ENCODE assay signal across 7 mouse cellular contexts in the genomic region with DNA sequence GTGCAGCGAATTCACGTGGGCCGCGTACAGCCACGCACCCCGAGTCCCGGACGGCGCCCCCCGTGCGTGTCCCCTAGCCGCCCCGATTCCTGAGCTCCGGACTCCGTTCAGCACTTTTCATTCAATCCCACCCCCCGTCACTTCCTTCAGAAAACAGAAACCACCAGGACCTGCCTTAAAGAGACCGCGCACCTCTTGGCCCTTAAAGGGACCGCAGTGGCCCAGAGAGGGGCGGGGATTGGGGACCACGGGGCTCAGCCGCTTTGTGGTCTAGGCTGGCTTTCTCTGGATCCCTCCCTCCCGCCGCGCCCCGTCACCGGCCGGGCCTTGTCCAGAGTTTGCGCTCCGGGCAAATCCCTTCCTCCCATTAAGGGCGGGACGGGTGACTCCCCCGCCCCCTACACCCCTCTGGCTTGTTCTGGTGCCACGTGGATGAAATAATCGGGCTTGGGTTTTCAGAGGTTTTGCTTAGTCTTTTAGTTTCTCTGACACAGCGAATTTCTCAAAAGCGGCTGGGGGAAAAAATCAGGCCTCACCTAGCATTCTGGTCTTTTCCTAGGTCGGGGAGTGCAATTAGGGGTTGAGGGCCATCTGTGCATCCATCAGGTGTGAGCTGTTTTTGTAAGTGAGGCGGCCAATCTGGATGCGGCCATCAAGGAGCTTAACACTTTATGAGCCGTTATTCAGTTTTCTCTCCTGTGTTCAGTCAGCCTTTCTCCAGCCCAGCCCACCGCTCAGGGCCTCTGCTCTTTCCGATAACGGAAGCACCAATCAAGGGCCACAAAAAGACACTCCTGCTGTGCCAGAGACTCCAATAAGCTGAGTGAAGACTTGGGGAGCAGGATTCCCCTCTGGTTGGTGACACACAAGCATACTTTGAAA. TPM values are rescaled to one million over a fixed set of nuclear protein-coding genes. Genes with fewer than 3 reads are reported as not detected.
A peak's percentile ranks its signal among the peaks of the same experiment; 100 is the strongest.
DNase-seq lines count a peak whose midpoint lies in the region; ATAC-seq and TF ChIP-seq lines count a peak whose summit lies in the region.

Gene Oaf (minus strand): TSS at position 200 of the 882 bp plus-strand sequence.

- peaks cover 16% of the 10 kb centered on the region; the same call in 1 of the 2 replicates for H3K36me3 ChIP-seq in embryonic facial prominence, embryonic 14.5 days (ENCODE audit: control insufficient read depth, insufficient read depth, low read length)
- no peaks in the 10 kb centered on the region for H3K36me3 ChIP-seq in kidney, adult 2 months (ENCODE audit: control insufficient read depth, insufficient read depth, low read length)
- H3K36me3 ChIP-seq in limb, embryonic 10.5 days, result peaks cover 28% of the 10 kb centered on the region
- no peaks in the 10 kb centered on the region for H3K36me3 ChIP-seq in midbrain, embryonic 11.5 days (ENCODE audit: control insufficient read depth, insufficient read depth, low read length)
- no peaks in the 10 kb centered on the region; the same call in 1 of the 2 replicates for H3K36me3 ChIP-seq in small intestine, adult 2 months (ENCODE audit: control insufficient read depth, insufficient read depth, low read length)

- no peaks in the 10 kb centered on the region for H3K27me3 ChIP-seq in embryonic facial prominence, embryonic 14.5 days (replicated peaks; ENCODE audit: control insufficient read depth, insufficient read depth, low read length)
- H3K27me3 ChIP-seq in kidney, adult 2 months (replicated peaks; ENCODE audit: control insufficient read depth, insufficient read depth, low read length), result no peaks in the 10 kb centered on the region
- H3K27me3 ChIP-seq in limb, embryonic 10.5 days (ENCODE audit: low read depth, poor library complexity, severe bottlenecking), result no peaks in the 10 kb centered on the region
- H3K27me3 ChIP-seq in midbrain, embryonic 11.5 days (ENCODE audit: control insufficient read depth, insufficient read depth, low read length), result peaks cover 24% of the 10 kb centered on the region
- H3K27me3 ChIP-seq in small intestine, adult 2 months (ENCODE audit: control insufficient read depth, insufficient read depth, low read length), result no peaks in the 10 kb centered on the region

- no peak within 1 kb of the TSS for H3K27ac ChIP-seq in bone marrow macrophage, adult 2 months (ENCODE audit: insufficient read depth, low read depth, low read length)
- peak within 1 kb of the TSS; percentile 92 for H3K27ac ChIP-seq in embryonic facial prominence, embryonic 14.5 days (replicated peaks; ENCODE audit: low read depth, low read length)
- H3K27ac ChIP-seq in kidney, adult 2 months (ENCODE audit: insufficient read depth, low read depth, low read length), result peak within 1 kb of the TSS; percentile 75
- peak within 1 kb of the TSS; percentile 93 for H3K27ac ChIP-seq in limb, embryonic 10.5 days
- peak within 1 kb of the TSS; percentile 1; the same call in 1 of the 2 replicates for H3K27ac ChIP-seq in midbrain, embryonic 11.5 days (ENCODE audit: low read depth, low read length)
- H3K27ac ChIP-seq in small intestine, adult 2 months (ENCODE audit: insufficient read depth, low read depth, low read length), result peak within 1 kb of the TSS; percentile 62

- H3K4me2 ChIP-seq in embryonic facial prominence, embryonic 14.5 days (ENCODE audit: low read depth, low read length), result peak within 1 kb of the TSS; percentile 56
- peak within 1 kb of the TSS; percentile 80 for H3K4me2 ChIP-seq in midbrain, embryonic 11.5 days

- no peak for TF ChIP-seq POLR2A in bone marrow macrophage, adult 2 months (IDR thresholded peaks at IDR 0.05; ENCODE audit: borderline replicate concordance, low read depth, low read length)
- peak; percentile 31 for TF ChIP-seq POLR2A in kidney, adult 2 months (IDR thresholded peaks at IDR 0.05; ENCODE audit: low read depth, low read length)
- TF ChIP-seq POLR2A in small intestine, adult 2 months (IDR thresholded peaks at IDR 0.05; ENCODE audit: low read depth, low read length), result peak; percentile 56; the same call in 1 of the 2 replicates

- peak; percentile 95 for DNase-seq in embryonic facial prominence, embryonic 14.5 days (ENCODE audit: low spot score)
- DNase-seq in heart, adult 18-20 months, result peak; percentile 89 to 94
- DNase-seq in kidney, adult 2 months, result peak; percentile 95
- DNase-seq in limb, embryonic 10.5 days (ENCODE audit: low spot score), result peak; percentile 95
- peak; percentile 96 for DNase-seq in midbrain, embryonic 11.5 days (ENCODE audit: low spot score, missing footprints)

- peak within 1 kb of the TSS; percentile 57 for H3K4me3 ChIP-seq in bone marrow macrophage, adult 2 months (ENCODE audit: insufficient read depth, low read length)
- peak within 1 kb of the TSS; percentile 96 for H3K4me3 ChIP-seq in embryonic facial prominence, embryonic 14.5 days (ENCODE audit: low read depth, low read length)
- peak within 1 kb of the TSS; percentile 94 for H3K4me3 ChIP-seq in kidney, adult 2 months (ENCODE audit: insufficient read depth, low read depth, low read length)
- peak within 1 kb of the TSS; percentile 85 for H3K4me3 ChIP-seq in limb, embryonic 10.5 days
- peak within 1 kb of the TSS; percentile 60 for H3K4me3 ChIP-seq in midbrain, embryonic 11.5 days (ENCODE audit: low read depth, low read length)
- H3K4me3 ChIP-seq in small intestine, adult 2 months (ENCODE audit: low read depth, low read length), result peak within 1 kb of the TSS; percentile 82

- H3K9ac ChIP-seq in embryonic facial prominence, embryonic 14.5 days (ENCODE audit: low read depth, low read length), result peak within 1 kb of the TSS; percentile 92
- peak within 1 kb of the TSS; percentile 71 for H3K9ac ChIP-seq in midbrain, embryonic 11.5 days (ENCODE audit: low read length)

- H3K9me3 ChIP-seq in embryonic facial prominence, embryonic 14.5 days (ENCODE audit: control insufficient read depth, low read length), result no peaks in the 10 kb centered on the region
- H3K9me3 ChIP-seq in limb, embryonic 10.5 days (replicated peaks), result no peaks in the 10 kb centered on the region
- H3K9me3 ChIP-seq in midbrain, embryonic 11.5 days (ENCODE audit: control insufficient read depth, low read length), result no peaks in the 10 kb centered on the region

- peaks cover 5% of the 10 kb centered on the region; the same call in 1 of the 2 replicates for H3K4me1 ChIP-seq in bone marrow macrophage, adult 2 months (ENCODE audit: control insufficient read depth, insufficient read depth, low read length)
- H3K4me1 ChIP-seq in embryonic facial prominence, embryonic 14.5 days (ENCODE audit: control insufficient read depth, insufficient read depth, low read length), result peaks cover 30% of the 10 kb centered on the region
- peaks cover 32% of the 10 kb centered on the region for H3K4me1 ChIP-seq in kidney, adult 2 months (ENCODE audit: control insufficient read depth, insufficient read depth, low read length)
- H3K4me1 ChIP-seq in limb, embryonic 10.5 days, result peaks cover 79% of the 10 kb centered on the region
- H3K4me1 ChIP-seq in midbrain, embryonic 11.5 days (ENCODE audit: control insufficient read depth, insufficient read depth, low read length), result peaks cover 5% of the 10 kb centered on the region; the same call in 1 of the 2 replicates
- peaks cover 10% of the 10 kb centered on the region; the same call in 1 of the 2 replicates for H3K4me1 ChIP-seq in small intestine, adult 2 months (ENCODE audit: control insufficient read depth, insufficient read depth, insufficient read length, low read length)

- TF ChIP-seq CTCF in bone marrow macrophage, adult 2 months (IDR thresholded peaks at IDR 0.05; ENCODE audit: low read depth, low read length), result no peak
- no peak for TF ChIP-seq CTCF in kidney, adult 2 months (conservative IDR thresholded peaks at IDR 0.05; ENCODE audit: insufficient read depth, insufficient read length, low read depth, low read length)
- TF ChIP-seq CTCF in small intestine, adult 2 months (IDR thresholded peaks at IDR 0.05; ENCODE audit: extremely low read depth, insufficient read length, insufficient replicate concordance, low read depth, low read length), result no peak

- 2% methylated on average over 29 of the region's 44 CpGs for WGBS in embryonic facial prominence, embryonic 14.5 days
- 6% methylated on average over 43 of the region's 44 CpGs for WGBS in kidney, adult 2 months
- under 1% methylated on average over 44 of the region's 44 CpGs for WGBS in limb, embryonic 10.5 days
- 2% methylated on average over 44 of the region's 44 CpGs for WGBS in midbrain, embryonic 11.5 days
- 6% methylated on average over 44 of the region's 44 CpGs for WGBS in small intestine, adult 2 months

- ATAC-seq in embryonic facial prominence, embryonic 14.5 days (ENCODE audit: low read depth), result peak; percentile 94
- peak; percentile 92 for ATAC-seq in midbrain, embryonic 11.5 days (ENCODE audit: low FRiP score)

RNA-seq across cellular contexts. Expression of gene Oaf, which starts in this region (rescaled TPM):
- 0.40 and 1.3 TPM in 2 replicates for polyA plus RNA-seq in bone marrow macrophage, adult 2 months (2012; ENCODE audit: insufficient read depth, insufficient read length, missing spikeins)
- 118 and 123 TPM in 2 replicates for polyA plus RNA-seq in embryonic facial prominence, embryonic 14.5 days (2014; fragmentation: Nextera tagmentation; extraction: Ambion mirVana)
- total RNA-seq in heart, adult 18-20 months (2021), result 1 to 10 TPM; 6.4 to 7.7 TPM
- polyA plus RNA-seq in kidney, adult 2 months (2012; rRNA removed), result 60.8 and 61.1 TPM in 2 replicates
- 68.6 and 87.4 TPM in 2 replicates for polyA plus RNA-seq in limb, embryonic 10.5 days (2016; fragmentation: Nextera tagmentation; extraction: Ambion mirVana)
- polyA plus RNA-seq in midbrain, embryonic 11.5 days (2014; fragmentation: Nextera tagmentation; extraction: Ambion mirVana), result 26.4 and 28.6 TPM in 2 replicates
- 21.4 and 35.7 TPM in 2 replicates for polyA plus RNA-seq in small intestine, adult 2 months (2012; rRNA removed)
